In genomic region chr9:122496482-122496985, GRCm38 (mm10) we compare ENCODE assay signal across 30 mouse cellular contexts.
DNase-seq lines count a peak whose midpoint lies in the region; ATAC-seq lines count a peak whose summit lies in the region.
"Had no signal": no experiment of that assay in that cellular context is flagged by ENCODE, and none has a peak within 500 bp of the region (broad histone marks: within the 10 kb centered on the region; RNA-seq: fewer than 3 reads in every experiment).

No protein-coding gene starts in this region.

- H3K27me3 ChIP-seq in embryonic facial prominence, embryonic 10.5 days (replicated peaks; ENCODE audit: low read depth, poor library complexity, severe bottlenecking) = no peaks in the 10 kb centered on the region
- H3K27me3 ChIP-seq: embryonic facial prominence, embryonic 12.5 days; heart, embryonic 13.5 days; intestine, embryonic 15.5 days; liver, embryonic 12.5 days; midbrain, embryonic 12.5 days; neural tube, embryonic 13.5 days had no signal

- H3K27ac ChIP-seq in embryonic facial prominence, embryonic 10.5 days (replicated peaks) = no peak overlapping the region
- H3K27ac ChIP-seq: embryonic facial prominence, embryonic 12.5 days; heart, embryonic 13.5 days; intestine, embryonic 15.5 days; layer of hippocampus, adult 2 months; liver, embryonic 12.5 days; midbrain, embryonic 12.5 days; neural tube, embryonic 13.5 days had no signal

- no peak overlapping the region for H3K4me3 ChIP-seq in embryonic facial prominence, embryonic 10.5 days
- H3K4me3 ChIP-seq: embryonic facial prominence, embryonic 12.5 days; heart, embryonic 13.5 days; intestine, embryonic 15.5 days; layer of hippocampus, adult 2 months; liver, embryonic 12.5 days; megakaryocyte, embryonic 14.5 days; midbrain, embryonic 12.5 days; myocyte; neural tube, embryonic 13.5 days had no signal

- no peaks in the 10 kb centered on the region for H3K36me3 ChIP-seq in embryonic facial prominence, embryonic 10.5 days (replicated peaks)
- H3K36me3 ChIP-seq: embryonic facial prominence, embryonic 12.5 days; heart, embryonic 13.5 days; intestine, embryonic 15.5 days; liver, embryonic 12.5 days; midbrain, embryonic 12.5 days; neural tube, embryonic 13.5 days had no signal

- ATAC-seq in megakaryocyte progenitor cell, adult 5-6 weeks (replicated peaks; ENCODE audit: poor library complexity) = no peak
- ATAC-seq: forebrain, embryonic 14.5 days; hindbrain, embryonic 16.5 days; intestine, embryonic 15.5 days; liver, embryonic 12.5 days; liver, postnatal 0 days had no signal

- 86% methylated on average over 2 of the region's 2 CpGs for WGBS in embryonic facial prominence, embryonic 10.5 days

- DNase-seq in adrenal gland, adult 8-10 months = peak; percentile 3
- DNase-seq in adrenal gland, postnatal 25 days = no peak
- peak; percentile 10 for DNase-seq in ovary, postnatal 14 days (ENCODE audit: low spot score)
- no peak for DNase-seq in ovary, adult 18-20 months (ENCODE audit: low spot score)
- DNase-seq in adrenal gland, postnatal 14 days = peak; percentile 31
- DNase-seq in testis, postnatal 10 days (ENCODE audit: low spot score) = peak; percentile 58
- no peak for DNase-seq in embryonic facial prominence, embryonic 10.5 days (ENCODE audit: low spot score)
- DNase-seq: cerebellum, adult 8-10 months; cerebellum, postnatal 25 days; gastrocnemius, postnatal 36 days; kidney, adult 2 months; kidney, postnatal 36 days; left cerebral cortex, postnatal 4 days; liver, postnatal 0 days; lung, postnatal 36 days; right cerebral cortex, adult 18-20 months; right cerebral cortex, postnatal 4 days; thymus, postnatal 14 days had no signal

- H3K4me1 ChIP-seq in embryonic facial prominence, embryonic 10.5 days = peaks cover 13% of the 10 kb centered on the region
- H3K4me1 ChIP-seq: embryonic facial prominence, embryonic 12.5 days; intestine, embryonic 15.5 days; liver, embryonic 12.5 days; megakaryocyte, embryonic 14.5 days had no signal

- no peaks in the 10 kb centered on the region for H3K9me3 ChIP-seq in embryonic facial prominence, embryonic 10.5 days
- H3K9me3 ChIP-seq: embryonic facial prominence, embryonic 12.5 days; heart, embryonic 13.5 days; intestine, embryonic 15.5 days; liver, embryonic 12.5 days; midbrain, embryonic 12.5 days; neural tube, embryonic 13.5 days had no signal

Comparison
In these comparisons a context has a peak if more than half of its experiments do, and no peak if none do; other contexts are left out.
1. DNase-seq: peak in adrenal gland, adult 8-10 months (single experiment), ovary, postnatal 14 days (single experiment), adrenal gland, postnatal 14 days (single experiment) and testis, postnatal 10 days (single experiment); none in adrenal gland, postnatal 25 days (single experiment), ovary, adult 18-20 months (single experiment) and embryonic facial prominence, embryonic 10.5 days (single experiment).